Mouse (Mus musculus) small intestine, adult 2 months (tissue): Measurements from ENCODE around the gene Npc1l1.

Source experiments
- CTCF ChIP-seq: fragments of 200-500 bp; IDR thresholded peaks from 2 replicates; pipeline ENCODE4 v1.5.1; 2012; ENCODE audit warnings: low read depth, mild to moderate bottlenecking, control low read depth, inconsistent platforms, low read length, moderate library complexity, mixed read lengths; ENCODE audit not compliant: insufficient replicate concordance, insufficient read length; ENCODE audit errors: extremely low read depth
- POLR2A ChIP-seq: fragments of 200-500 bp; IDR thresholded peaks from 2 replicates; pipeline ENCODE4 v1.6.1; 2012; ENCODE audit warnings: low read depth, mild to moderate bottlenecking, control low read depth, inconsistent platforms, low read length, moderate library complexity

DNA sequence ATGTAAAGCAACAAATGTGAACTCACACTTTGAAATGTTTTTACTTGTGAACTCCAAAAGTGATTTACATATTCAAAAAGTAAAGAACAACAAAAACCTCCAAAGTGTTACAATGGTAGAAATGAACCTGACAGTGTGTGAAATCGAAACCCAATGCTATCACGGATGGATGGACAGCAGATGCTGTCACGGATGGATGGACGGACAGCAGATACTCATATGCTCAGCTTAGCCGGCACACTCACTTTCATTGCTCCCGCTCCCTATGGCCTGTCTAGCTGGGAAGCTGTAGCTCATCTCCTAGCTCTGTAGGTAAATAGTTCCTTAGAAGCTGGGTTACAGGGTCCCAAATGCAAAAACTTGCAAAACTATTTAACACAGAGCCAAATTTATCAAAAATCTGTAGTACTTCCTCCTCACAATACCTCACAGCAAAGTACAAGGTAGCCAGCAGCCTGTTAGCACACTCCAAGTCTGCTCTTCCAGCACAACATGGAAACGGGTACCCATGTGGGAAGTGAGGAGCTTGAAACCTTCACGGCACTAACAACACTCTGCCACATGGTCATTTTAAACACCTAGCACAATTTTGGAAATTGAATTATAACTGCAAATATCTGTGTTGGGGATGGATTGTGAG lies 52.0 kb downstream of the Npc1l1 start:
- TF ChIP-seq POLR2A (no peak), CTCF (no peak)
